Mouse (Mus musculus) liver, adult 2 months (tissue): ENCODE measurements around the gene Fbp1.

Experiments
- CTCF ChIP-seq: fragments of 200-500 bp; IDR thresholded peaks from 2 replicates; pipeline ENCODE4 v1.5.1; 2011; ENCODE audit warnings: low read depth, low read length, control low read depth
- POLR2A ChIP-seq: fragments of 200-500 bp; IDR thresholded peaks from 2 replicates; pipeline ENCODE4 v1.6.1; 2011; ENCODE audit warnings: low read length, control low read depth; ENCODE audit not compliant: insufficient read depth; ENCODE audit errors: extremely low read depth

- TF ChIP-seq CTCF, result no peak
- no peak for TF ChIP-seq POLR2A
These were observed 22.3 kb downstream of the Fbp1 start for GRCm38 (mm10) chr13:62865651-62866315.
